Mouse (Mus musculus) 416B (cell line): Measurements from ENCODE around the gene Cdkal1.

Experiments used
- DNase-seq: peaks from one replicate; pipeline ENCODE4 v3.0.0; 2011; ENCODE audit warnings: low read depth

The Cdkal1 gene

GRCm38 (mm10) chr13:29403217-29403616 is 452.3 kb downstream of the Cdkal1 start:
- DNase-seq: no peak

- DNase-seq: no peak
Measured at GRCm38 (mm10) chr13:29402526-29403040, 452.9 kb downstream of the Cdkal1 start.

GRCm38 (mm10) chr13:29399908-29400307 is 455.6 kb downstream of the Cdkal1 start:
- no peak for DNase-seq

GRCm38 (mm10) chr13:29398456-29398855 is 457.0 kb downstream of the Cdkal1 start:
- no peak for DNase-seq

- DNase-seq: no peak
Measured at GRCm38 (mm10) chr13:29395694-29396093, 459.8 kb downstream of the Cdkal1 start.

- no peak for DNase-seq
Measured at GRCm38 (mm10) chr13:29390025-29390424, 465.4 kb downstream of the Cdkal1 start.

- DNase-seq: no peak
Measured at GRCm38 (mm10) chr13:29388918-29389317, 466.6 kb downstream of the Cdkal1 start.

GRCm38 (mm10) chr13:29377572-29377971 is 477.9 kb downstream of the Cdkal1 start:
- DNase-seq: no peak

- DNase-seq: no peak
Measured at GRCm38 (mm10) chr13:29371916-29372315, 483.6 kb downstream of the Cdkal1 start.

GRCm38 (mm10) chr13:29371466-29371771 is 484.1 kb downstream of the Cdkal1 start:
- DNase-seq: no peak

GRCm38 (mm10) chr13:29370731-29371465 is 484.6 kb downstream of the Cdkal1 start:
- DNase-seq: no peak

GRCm38 (mm10) chr13:29368806-29369205 is 486.7 kb downstream of the Cdkal1 start:
- DNase-seq: no peak

GRCm38 (mm10) chr13:29364901-29365625 is 490.4 kb downstream of the Cdkal1 start:
- DNase-seq: no peak

GRCm38 (mm10) chr13:29364009-29364408 is 491.5 kb downstream of the Cdkal1 start:
- no peak for DNase-seq

GRCm38 (mm10) chr13:29361842-29362241 is 493.6 kb downstream of the Cdkal1 start:
- DNase-seq: no peak

GRCm38 (mm10) chr13:29360899-29361298 is 494.6 kb downstream of the Cdkal1 start:
- no peak for DNase-seq

- no peak for DNase-seq
Measured at GRCm38 (mm10) chr13:29359341-29359740, 496.1 kb downstream of the Cdkal1 start.

- DNase-seq: no peak
Measured at GRCm38 (mm10) chr13:29357483-29357882, 498.0 kb downstream of the Cdkal1 start.

- no peak for DNase-seq
Measured at GRCm38 (mm10) chr13:29356158-29356485, 499.4 kb downstream of the Cdkal1 start.

- DNase-seq: no peak
Measured at GRCm38 (mm10) chr13:29355484-29356157, 499.9 kb downstream of the Cdkal1 start.

GRCm38 (mm10) chr13:29354943-29355342 is 500.5 kb downstream of the Cdkal1 start:
- DNase-seq: no peak

GRCm38 (mm10) chr13:29353888-29354415 is 501.5 kb downstream of the Cdkal1 start:
- DNase-seq: no peak
